Mouse (Mus musculus) retina, adult 2 months (tissue): Measurements from ENCODE around the gene Nqo1.

Experiments
- DNase-seq: peaks from one replicate; pipeline ENCODE4 v3.0.0-alpha.2; 2012; ENCODE audit warnings: low read depth, low spot score

Gene Nqo1

GRCm38 (mm10) chr8:107405935-107406334 is 2.9 kb upstream of the Nqo1 start:
- no peak for DNase-seq

DNA sequence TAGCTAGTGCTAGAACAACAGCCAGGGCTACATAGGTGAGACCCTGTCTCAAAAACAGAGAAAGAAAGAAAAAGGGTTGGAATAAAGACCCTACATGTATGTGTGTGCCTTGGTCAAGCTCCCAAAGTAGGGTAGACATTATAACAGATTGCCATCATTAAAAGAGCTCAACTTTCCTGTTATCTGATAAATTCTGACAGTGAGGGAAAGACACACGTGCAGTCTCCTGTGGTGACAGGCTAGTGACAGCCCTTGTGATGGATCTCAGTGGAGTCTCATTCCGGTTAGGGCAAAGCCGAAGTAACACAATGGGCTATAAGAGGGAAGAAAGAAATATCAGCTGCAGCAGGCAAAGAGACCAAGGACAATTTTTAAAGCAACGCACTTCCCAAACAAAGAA is 1.1 kb upstream of the Nqo1 start:
- DNase-seq = no peak

GRCm38 (mm10) chr8:107401866-107402265 is 1.1 kb downstream of the Nqo1 start:
- DNase-seq = no peak

GRCm38 (mm10) chr8:107399495-107399894 is 3.5 kb downstream of the Nqo1 start:
- no peak for DNase-seq

GRCm38 (mm10) chr8:107397665-107398064 is 5.3 kb downstream of the Nqo1 start:
- DNase-seq = no peak

DNA sequence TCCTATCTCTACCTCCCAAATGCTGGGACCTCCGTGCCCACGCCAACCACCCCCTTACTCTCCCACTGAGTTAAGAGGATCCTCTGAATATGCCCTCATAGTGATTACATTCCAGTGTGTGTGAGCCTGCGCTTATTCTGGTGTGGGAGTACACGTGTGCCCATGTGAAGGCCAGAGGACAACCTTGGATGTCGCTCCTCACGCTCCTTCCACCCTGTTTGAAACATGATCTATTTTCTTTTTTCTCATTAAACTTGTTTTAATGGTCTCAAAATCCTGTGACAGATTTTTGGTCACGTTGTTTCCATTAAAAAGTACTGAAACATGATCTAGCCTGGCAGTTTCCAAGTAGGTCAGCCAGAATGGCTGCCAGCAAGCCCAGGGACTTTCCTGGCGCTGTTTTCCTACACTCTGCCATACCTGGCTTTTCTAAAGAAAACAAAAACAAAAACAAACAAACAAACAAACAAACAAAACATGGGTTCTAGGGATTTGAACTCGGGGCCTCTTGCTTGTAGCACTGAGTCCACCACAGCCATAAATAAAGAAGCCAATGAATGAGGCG is 6.8 kb downstream of the Nqo1 start:
- no peak for DNase-seq

DNA sequence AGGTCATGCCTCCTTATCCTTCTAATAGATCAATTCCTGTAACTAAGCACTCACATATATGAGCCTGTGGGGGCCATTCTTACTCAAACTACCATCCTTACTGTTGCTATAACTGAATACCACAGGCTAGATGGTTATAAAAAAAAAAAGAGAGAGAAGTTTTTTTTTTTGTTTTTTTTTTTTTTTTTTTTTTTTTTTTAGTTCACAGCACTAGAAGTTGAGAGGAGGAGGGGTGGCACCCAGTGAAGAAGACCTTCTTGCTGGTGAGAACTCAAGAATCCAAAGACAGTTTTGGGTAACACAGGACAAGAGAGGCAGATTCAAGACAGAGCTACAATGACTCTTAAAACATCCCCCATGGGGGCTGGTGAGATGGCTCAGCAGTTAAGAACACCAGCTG is 7.6 kb downstream of the Nqo1 start:
- DNase-seq = no peak

DNA sequence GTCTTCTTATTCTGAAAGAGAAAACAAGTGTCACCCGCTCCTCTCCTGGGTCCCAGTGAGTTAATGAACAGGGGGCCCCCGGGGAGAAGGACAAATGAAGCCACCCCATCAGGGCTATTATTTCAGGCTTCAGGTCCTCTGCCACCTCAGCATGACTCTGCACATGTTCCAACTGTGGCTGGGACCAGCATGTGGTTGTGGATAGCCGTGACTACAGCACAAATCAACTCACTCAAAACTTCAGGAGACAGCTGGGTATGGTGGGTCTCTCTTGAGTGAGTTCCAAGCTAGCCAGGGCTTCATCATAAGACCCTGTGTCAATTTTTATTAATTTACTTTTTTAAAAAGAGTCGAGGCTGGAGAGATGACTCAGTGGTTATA is 11.9 kb downstream of the Nqo1 start:
- DNase-seq = no peak

DNA sequence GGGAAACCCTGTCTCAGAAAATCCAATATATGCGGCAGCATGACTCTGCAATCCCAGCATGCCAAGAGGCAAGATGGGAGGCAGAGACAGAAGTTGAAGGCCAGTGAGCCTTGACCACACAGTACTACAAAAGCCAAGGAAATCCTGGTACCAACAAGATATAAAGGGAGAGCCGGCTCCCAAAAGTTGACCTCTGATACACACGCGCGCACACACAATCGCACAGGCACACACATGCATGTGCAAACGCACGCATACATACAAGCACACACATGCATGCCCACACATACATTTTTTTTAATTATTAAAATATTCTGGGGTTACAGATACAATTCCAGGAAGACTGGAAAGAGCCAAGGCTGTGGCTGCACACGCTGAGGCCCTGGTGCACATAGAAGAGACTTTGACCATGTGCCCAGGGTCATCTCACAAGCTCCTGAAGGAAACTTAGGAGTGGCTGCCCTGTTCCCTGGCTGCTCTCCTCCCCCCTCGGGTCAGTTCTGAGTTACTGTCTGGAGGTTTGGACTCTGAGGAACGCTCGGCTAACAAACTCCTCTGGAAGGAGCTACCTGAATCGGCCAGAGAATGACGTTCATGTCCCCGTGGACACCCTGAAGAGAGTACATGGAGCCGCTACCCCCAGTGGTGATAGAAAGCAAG is 12.4 kb downstream of the Nqo1 start:
- no peak for DNase-seq

DNA sequence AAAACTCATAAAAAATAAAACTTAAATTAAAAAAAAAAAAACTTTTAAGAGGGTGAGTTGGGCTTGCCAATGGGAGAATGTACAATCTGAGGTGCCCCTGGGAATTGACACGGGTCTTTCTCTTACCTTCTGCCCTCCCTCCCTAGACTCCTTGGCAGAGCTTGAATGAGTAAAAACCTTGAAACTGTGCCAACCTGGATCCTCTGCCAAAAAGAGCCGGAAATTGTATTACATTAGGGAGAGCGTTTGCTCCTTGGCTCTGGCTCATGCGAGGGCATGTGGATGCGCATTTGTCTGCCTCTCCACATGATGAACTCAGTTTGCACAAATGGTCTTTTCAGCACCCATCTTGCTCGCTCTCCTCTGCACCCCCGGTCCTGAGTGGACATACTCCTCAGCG is 13.4 kb downstream of the Nqo1 start:
- no peak for DNase-seq

GRCm38 (mm10) chr8:107387861-107388260 is 15.1 kb downstream of the Nqo1 start:
- DNase-seq = no peak

GRCm38 (mm10) chr8:107386642-107387041 is 16.4 kb downstream of the Nqo1 start:
- no peak for DNase-seq

GRCm38 (mm10) chr8:107386171-107386570 is 16.8 kb downstream of the Nqo1 start:
- no peak for DNase-seq

- DNase-seq = no peak
Measured at GRCm38 (mm10) chr8:107385063-107385462, 17.9 kb downstream of the Nqo1 start.

- no peak for DNase-seq
Measured at GRCm38 (mm10) chr8:107384651-107385050, 18.4 kb downstream of the Nqo1 start.

- no peak for DNase-seq
Measured at GRCm38 (mm10) chr8:107382898-107383297, 20.1 kb downstream of the Nqo1 start.

DNA sequence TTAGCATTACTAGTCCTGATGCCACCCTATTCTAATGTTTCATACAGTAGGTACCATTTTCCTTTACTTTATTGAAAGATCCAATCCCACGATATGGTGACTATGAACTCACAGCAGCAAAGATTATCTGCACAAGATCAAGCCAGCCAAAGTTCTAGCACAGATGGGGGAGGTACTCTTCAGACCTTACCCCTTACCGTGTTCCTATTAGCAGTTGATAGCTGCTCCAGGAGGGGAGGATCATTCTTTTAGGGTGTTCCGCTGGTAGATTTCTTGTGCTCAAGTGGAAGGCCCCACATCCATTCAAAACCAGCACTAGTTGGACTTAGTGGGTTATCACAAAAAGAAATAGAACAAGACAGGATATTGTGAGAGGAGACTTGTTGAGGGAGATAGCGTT is 21.3 kb downstream of the Nqo1 start:
- DNase-seq = no peak

DNA sequence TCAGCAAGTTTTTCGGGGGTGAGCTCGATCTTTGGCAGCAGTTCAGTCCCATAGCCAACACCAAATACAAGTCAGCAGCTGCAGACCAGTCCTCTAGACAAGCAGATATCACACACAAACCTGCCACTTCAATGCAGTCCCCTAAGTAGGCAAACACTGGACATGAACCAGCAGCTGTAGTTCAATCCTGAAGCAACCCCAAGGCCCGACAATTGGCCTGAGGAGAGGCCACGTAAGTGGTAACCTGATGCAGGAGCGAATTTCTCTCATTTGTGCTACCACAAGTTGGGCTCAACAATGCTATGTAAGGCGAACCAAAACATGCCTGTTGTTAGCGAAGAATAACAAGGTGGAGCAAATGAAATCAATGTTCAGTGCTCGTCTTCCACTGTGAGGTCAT is 22.3 kb downstream of the Nqo1 start:
- DNase-seq = no peak

- no peak for DNase-seq
Measured at GRCm38 (mm10) chr8:107377346-107377745, 25.7 kb downstream of the Nqo1 start.

DNA sequence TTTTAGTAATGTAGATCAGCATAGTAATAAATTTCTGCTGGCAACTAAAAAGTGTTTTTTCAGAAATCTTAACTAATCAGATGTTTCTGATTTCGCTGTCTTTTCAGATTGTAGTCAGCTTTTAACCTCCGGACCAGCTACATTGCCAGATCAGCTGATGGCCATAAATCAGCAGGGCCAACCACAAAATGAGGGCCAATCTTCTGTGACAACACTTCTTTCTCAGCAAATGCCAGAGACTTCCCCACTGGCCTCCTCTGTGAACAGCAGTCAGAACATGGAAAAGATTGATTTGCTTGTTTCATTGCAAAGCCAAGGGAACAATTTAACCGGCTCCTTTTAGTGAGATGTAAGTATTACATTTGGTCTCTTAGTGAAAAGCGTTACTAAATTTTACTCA is 32.7 kb downstream of the Nqo1 start:
- no peak for DNase-seq
